Mouse (Mus musculus): Measurements from ENCODE around the gene Kdelr2. TPM values are rescaled to one million over a fixed set of nuclear protein-coding genes. Genes with fewer than 3 reads are reported as not detected.

Gene Kdelr2
- polyA plus RNA-seq, 1 experiment from 2014 or later, result 186 TPM

DNA sequence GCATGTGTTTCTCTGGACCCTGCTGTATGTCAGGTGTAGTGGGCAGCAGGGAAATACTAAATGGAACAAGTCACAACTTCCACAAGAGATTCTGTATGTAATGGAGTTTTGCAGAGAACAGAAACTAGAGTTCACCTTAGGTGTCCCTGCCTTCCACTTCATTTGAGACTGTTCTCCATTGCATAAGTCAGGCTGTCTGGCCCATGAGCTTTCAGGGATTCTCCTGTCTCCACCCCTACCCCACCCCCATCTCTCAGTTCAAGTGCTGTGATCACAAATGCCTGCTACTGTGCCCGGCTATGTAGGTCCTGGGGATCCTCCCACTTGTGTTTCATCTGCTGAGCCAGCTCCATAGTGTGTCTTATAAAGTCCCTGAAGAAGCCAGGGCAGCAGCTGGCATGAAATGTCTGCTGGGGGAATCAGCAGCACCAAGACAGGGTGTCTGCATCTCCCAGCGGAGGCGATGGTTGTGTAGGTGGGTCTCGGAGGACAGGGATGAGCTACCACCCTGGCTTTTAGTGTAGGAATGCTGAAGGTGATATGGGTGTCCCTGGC is 7.3 kb downstream of the Kdelr2 start:
- no peak overlapping the region for H3K4me3 ChIP-seq (ENCODE audit: low read depth, low read length)
- no peak overlapping the region for H3K4me2 ChIP-seq (ENCODE audit: low read depth)
- H3K9ac ChIP-seq (ENCODE audit: low read length), result no peak overlapping the region
- DNase-seq (ENCODE audit: low spot score), result no peak
- no peaks in the 10 kb centered on the region for H3K4me1 ChIP-seq (ENCODE audit: control insufficient read depth, insufficient read depth, low read length)
- no peak overlapping the region for H3K27ac ChIP-seq (ENCODE audit: low read depth, low read length)
- 94% methylated on average over 4 of the region's 4 CpGs for WGBS
- H3K9me3 ChIP-seq (ENCODE audit: control insufficient read depth, low read length), result no peaks in the 10 kb centered on the region
- no peak for ATAC-seq (ENCODE audit: insufficient read depth, low FRiP score, low TSS enrichment)
- H3K36me3 ChIP-seq (ENCODE audit: control insufficient read depth, insufficient read depth, low read length), result peaks cover 17% of the 10 kb centered on the region
- no peaks in the 10 kb centered on the region for H3K27me3 ChIP-seq (ENCODE audit: control insufficient read depth, insufficient read depth, low read length)

- Histone ChIP-seq H3K27me3 (ENCODE audit: control insufficient read depth, insufficient read depth, low read length) (no peaks in the 10 kb centered on the region), H3K9me3 (ENCODE audit: control insufficient read depth, low read length) (no peaks in the 10 kb centered on the region), H3K4me1 (ENCODE audit: control insufficient read depth, insufficient read depth, low read length) (no peaks in the 10 kb centered on the region), H3K4me3 (ENCODE audit: low read depth, low read length) (no peak overlapping the region), H3K4me2 (ENCODE audit: low read depth) (no peak overlapping the region), H3K27ac (ENCODE audit: low read depth, low read length) (no peak overlapping the region), H3K36me3 (ENCODE audit: control insufficient read depth, insufficient read depth, low read length) (peaks cover 14% of the 10 kb centered on the region), H3K9ac (ENCODE audit: low read length) (no peak overlapping the region)
- DNase-seq (ENCODE audit: low spot score) (no peak), ATAC-seq (ENCODE audit: insufficient read depth, low FRiP score, low TSS enrichment) (no peak)
- 91% methylated on average over 4 of the region's 4 CpGs for WGBS
Measured at GRCm38 (mm10) chr5:143421484-143421883, 17.8 kb downstream of the Kdelr2 start.

DNA sequence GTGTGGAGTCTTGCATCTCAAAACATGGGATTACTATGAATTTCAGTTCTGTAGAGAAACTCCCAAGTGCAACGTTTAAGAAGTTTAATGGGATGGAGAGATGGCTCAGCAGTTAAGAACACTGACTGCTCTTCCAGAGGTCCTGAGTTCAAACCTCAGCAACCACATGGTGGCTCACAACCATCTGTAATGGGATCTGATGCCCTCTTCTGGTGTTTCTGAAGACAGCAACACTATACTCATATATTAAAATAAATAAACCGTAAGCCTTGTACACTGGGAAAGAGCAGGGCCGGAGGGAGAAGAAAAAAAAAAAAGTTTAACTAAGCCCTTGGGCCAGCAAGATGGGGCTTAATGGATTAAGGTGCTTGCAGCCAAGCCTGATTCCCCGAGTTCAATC is 19.4 kb downstream of the Kdelr2 start:
- no peak for DNase-seq (ENCODE audit: low spot score)

GRCm38 (mm10) chr5:143423899-143424519 is 20.4 kb downstream of the Kdelr2 start:
- Histone ChIP-seq H3K9me3 (ENCODE audit: control insufficient read depth, low read length) (no peaks in the 10 kb centered on the region), H3K36me3 (ENCODE audit: control insufficient read depth, insufficient read depth, low read length) (peaks cover 9% of the 10 kb centered on the region), H3K4me3 (ENCODE audit: low read depth, low read length) (no peak overlapping the region), H3K27me3 (ENCODE audit: control insufficient read depth, insufficient read depth, low read length) (no peaks in the 10 kb centered on the region), H3K4me2 (ENCODE audit: low read depth) (no peak overlapping the region), H3K27ac (ENCODE audit: low read depth, low read length) (no peak overlapping the region), H3K4me1 (ENCODE audit: control insufficient read depth, insufficient read depth, low read length) (no peaks in the 10 kb centered on the region), H3K9ac (ENCODE audit: low read length) (no peak overlapping the region)
- WGBS, result 38% methylated on average over 6 of the region's 6 CpGs
- ATAC-seq (ENCODE audit: insufficient read depth, low FRiP score, low TSS enrichment) (no peak), DNase-seq (ENCODE audit: low spot score) (peak; percentile 58)

More for the DNA sequence above, 19.4 kb downstream of the Kdelr2 start:
- Histone ChIP-seq H3K4me2 (ENCODE audit: low read depth) (no peak overlapping the region), H3K9ac (ENCODE audit: low read length) (no peak overlapping the region), H3K27me3 (ENCODE audit: control insufficient read depth, insufficient read depth, low read length) (no peaks in the 10 kb centered on the region), H3K27ac (ENCODE audit: low read depth, low read length) (no peak overlapping the region), H3K36me3 (ENCODE audit: control insufficient read depth, insufficient read depth, low read length) (peaks cover 9% of the 10 kb centered on the region), H3K9me3 (ENCODE audit: control insufficient read depth, low read length) (no peaks in the 10 kb centered on the region), H3K4me3 (ENCODE audit: low read depth, low read length) (no peak overlapping the region), H3K4me1 (ENCODE audit: control insufficient read depth, insufficient read depth, low read length) (no peaks in the 10 kb centered on the region)
- no peak for ATAC-seq (ENCODE audit: insufficient read depth, low FRiP score, low TSS enrichment)
- 84% methylated on average over 4 of the region's 4 CpGs for WGBS

GRCm38 (mm10) chr5:143434421-143434820 is 30.8 kb downstream of the Kdelr2 start:
- 3% methylated on average over 4 of the region's 4 CpGs for WGBS
- Histone ChIP-seq H3K27ac (ENCODE audit: low read depth, low read length) (no peak overlapping the region), H3K9ac (ENCODE audit: low read length) (no peak overlapping the region), H3K4me3 (ENCODE audit: low read depth, low read length) (no peak overlapping the region), H3K4me1 (ENCODE audit: control insufficient read depth, insufficient read depth, low read length) (no peaks in the 10 kb centered on the region), H3K9me3 (ENCODE audit: control insufficient read depth, low read length) (no peaks in the 10 kb centered on the region), H3K27me3 (ENCODE audit: control insufficient read depth, insufficient read depth, low read length) (no peaks in the 10 kb centered on the region), H3K4me2 (ENCODE audit: low read depth) (no peak overlapping the region), H3K36me3 (ENCODE audit: control insufficient read depth, insufficient read depth, low read length) (no peaks in the 10 kb centered on the region)
- DNase-seq (ENCODE audit: low spot score) (peak; percentile 79), ATAC-seq (ENCODE audit: insufficient read depth, low FRiP score, low TSS enrichment) (no peak)

DNA sequence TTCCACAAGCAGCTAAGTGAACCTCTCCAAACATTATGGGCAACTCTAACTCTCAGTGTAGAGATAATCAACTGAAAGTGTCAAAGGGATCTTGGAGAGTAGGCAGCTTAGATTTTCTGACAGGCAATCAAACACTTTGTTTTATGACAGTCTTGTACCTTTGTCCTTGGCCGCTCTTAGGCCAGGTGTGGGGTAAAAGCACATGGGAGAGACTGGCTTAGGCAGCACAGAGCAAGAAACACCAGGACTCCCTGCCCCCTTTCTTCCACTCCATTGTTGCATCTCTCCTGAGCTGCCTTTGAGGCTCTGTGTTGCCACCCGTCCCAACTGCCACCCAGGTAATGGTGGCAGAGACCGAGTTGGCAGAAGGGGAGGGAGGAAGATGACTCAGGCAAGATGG is 37.7 kb downstream of the Kdelr2 start:
- Histone ChIP-seq H3K27ac (ENCODE audit: low read depth, low read length) (no peak overlapping the region), H3K4me2 (ENCODE audit: low read depth) (no peak overlapping the region), H3K4me3 (ENCODE audit: low read depth, low read length) (no peak overlapping the region), H3K9ac (ENCODE audit: low read length) (no peak overlapping the region), H3K9me3 (ENCODE audit: control insufficient read depth, low read length) (no peaks in the 10 kb centered on the region), H3K27me3 (ENCODE audit: control insufficient read depth, insufficient read depth, low read length) (no peaks in the 10 kb centered on the region), H3K4me1 (ENCODE audit: control insufficient read depth, insufficient read depth, low read length) (no peaks in the 10 kb centered on the region), H3K36me3 (ENCODE audit: control insufficient read depth, insufficient read depth, low read length) (no peaks in the 10 kb centered on the region)
- DNase-seq (ENCODE audit: low spot score), result no peak
- 88% methylated on average over 3 of the region's 3 CpGs for WGBS
- no peak for ATAC-seq (ENCODE audit: insufficient read depth, low FRiP score, low TSS enrichment)

DNA sequence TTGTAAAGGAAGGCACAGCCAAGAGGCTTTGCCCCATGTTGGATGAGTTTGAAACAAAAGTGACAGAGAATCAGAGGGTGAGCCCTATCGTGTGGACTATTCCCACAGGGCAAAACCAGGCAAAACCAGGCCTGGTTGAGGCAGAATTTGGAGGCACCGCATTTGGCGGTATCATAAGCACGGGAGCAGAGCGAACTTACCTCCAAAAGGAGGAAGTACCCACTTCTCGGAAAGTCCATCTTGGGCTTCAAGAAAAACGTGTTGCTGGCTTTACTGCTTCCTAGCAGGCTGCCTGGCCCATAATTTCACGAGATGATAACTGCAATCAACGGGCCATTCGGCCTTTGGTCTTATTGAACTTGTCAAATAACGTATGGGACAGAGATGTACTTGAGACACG is 38.1 kb downstream of the Kdelr2 start:
- Histone ChIP-seq H3K4me3 (ENCODE audit: low read depth, low read length) (no peak overlapping the region), H3K36me3 (ENCODE audit: control insufficient read depth, insufficient read depth, low read length) (no peaks in the 10 kb centered on the region), H3K27ac (ENCODE audit: low read depth, low read length) (no peak overlapping the region), H3K27me3 (ENCODE audit: control insufficient read depth, insufficient read depth, low read length) (no peaks in the 10 kb centered on the region), H3K9ac (ENCODE audit: low read length) (no peak overlapping the region), H3K9me3 (ENCODE audit: control insufficient read depth, low read length) (no peaks in the 10 kb centered on the region), H3K4me2 (ENCODE audit: low read depth) (no peak overlapping the region), H3K4me1 (ENCODE audit: control insufficient read depth, insufficient read depth, low read length) (no peaks in the 10 kb centered on the region)
- ATAC-seq (ENCODE audit: insufficient read depth, low FRiP score, low TSS enrichment), result no peak
- no peak for DNase-seq (ENCODE audit: low spot score)
- WGBS, result 84% methylated on average over 12 of the region's 12 CpGs

GRCm38 (mm10) chr5:143463671-143464070 is 60.0 kb downstream of the Kdelr2 start:
- H3K4me1 ChIP-seq (ENCODE audit: control insufficient read depth, insufficient read depth, low read length), result peaks cover 2% of the 10 kb centered on the region; the same call in 1 of the 2 replicates
- H3K36me3 ChIP-seq (ENCODE audit: control insufficient read depth, insufficient read depth, low read length), result no peaks in the 10 kb centered on the region; the same call in 1 of the 2 replicates
- H3K27ac ChIP-seq (ENCODE audit: low read depth, low read length), result no peak overlapping the region
- no peak for ATAC-seq (ENCODE audit: insufficient read depth, low FRiP score, low TSS enrichment)
- no peaks in the 10 kb centered on the region for H3K27me3 ChIP-seq (ENCODE audit: control insufficient read depth, insufficient read depth, low read length)
- no peak for DNase-seq (ENCODE audit: low spot score)
- H3K9ac ChIP-seq (ENCODE audit: low read length), result peak overlapping the region; percentile 77
- H3K4me2 ChIP-seq (ENCODE audit: low read depth), result peak overlapping the region; percentile 91
- 83% methylated on average over 11 of the region's 11 CpGs for WGBS
- H3K9me3 ChIP-seq (ENCODE audit: control insufficient read depth, low read length), result no peaks in the 10 kb centered on the region
- H3K4me3 ChIP-seq (ENCODE audit: low read depth, low read length), result peak overlapping the region; percentile 74

DNA sequence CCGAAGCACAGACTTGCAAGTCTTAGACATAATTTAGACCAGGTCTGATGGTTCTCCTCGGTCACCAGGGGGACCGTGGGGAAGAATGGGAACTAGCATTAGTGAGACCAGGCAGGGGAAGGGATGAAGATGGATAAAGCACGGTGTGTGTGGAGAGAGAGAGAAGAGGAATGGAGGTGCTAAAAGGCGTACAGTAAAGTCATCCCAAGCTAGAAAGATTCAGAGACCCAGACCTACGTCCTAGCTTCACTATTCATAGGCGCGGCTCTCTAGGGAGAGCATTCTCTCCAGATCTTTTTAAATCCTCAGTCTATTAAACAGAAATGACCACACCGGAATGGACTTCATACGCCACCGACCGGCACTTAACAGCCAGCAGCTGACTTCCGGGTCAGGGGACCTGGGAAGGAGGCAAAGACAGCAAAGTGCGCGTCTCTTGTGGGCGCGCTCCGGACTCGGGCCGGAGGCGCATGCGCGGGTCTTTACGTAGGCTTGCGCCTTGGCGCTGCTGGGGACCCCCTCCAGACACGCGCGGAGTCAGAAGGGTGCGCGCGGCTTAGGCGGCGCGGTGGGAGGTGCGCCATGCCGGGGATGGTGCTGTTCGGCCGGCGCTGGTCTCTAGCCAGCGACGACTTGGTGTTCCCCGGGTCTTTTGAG is 60.6 kb downstream of the Kdelr2 start, which contains the start of gene Daglb:
Gene Daglb (plus strand): TSS at position 485 of the 657 bp plus-strand sequence.
- H3K4me2 ChIP-seq (ENCODE audit: low read depth), result peak within 1 kb of the TSS; percentile 91
- H3K4me1 ChIP-seq (ENCODE audit: control insufficient read depth, insufficient read depth, low read length), result peaks cover 2% of the 10 kb centered on the region; the same call in 1 of the 2 replicates
- H3K27me3 ChIP-seq (ENCODE audit: control insufficient read depth, insufficient read depth, low read length), result no peaks in the 10 kb centered on the region
- H3K27ac ChIP-seq (ENCODE audit: low read depth, low read length), result no peak within 1 kb of the TSS
- no peaks in the 10 kb centered on the region for H3K9me3 ChIP-seq (ENCODE audit: control insufficient read depth, low read length)
- DNase-seq (ENCODE audit: low spot score) (peak; percentile 93), ATAC-seq (ENCODE audit: insufficient read depth, low FRiP score, low TSS enrichment) (peak; percentile 90)
- H3K4me3 ChIP-seq (ENCODE audit: low read depth, low read length), result peak within 1 kb of the TSS; percentile 74
- H3K36me3 ChIP-seq (ENCODE audit: control insufficient read depth, insufficient read depth, low read length), result no peaks in the 10 kb centered on the region; the same call in 1 of the 2 replicates
- H3K9ac ChIP-seq (ENCODE audit: low read length), result peak within 1 kb of the TSS; percentile 77
- 3% methylated on average over 43 of the region's 43 CpGs for WGBS

Data from neural tube, embryonic 11.5 days (tissue).